Mouse (Mus musculus) lung, embryonic 15.5 days (tissue): ENCODE measurements around the gene Rabif. TPM values are rescaled to one million over a fixed set of nuclear protein-coding genes. Genes with fewer than 3 reads are reported as not detected.
"Not testable (repeated sequence)": the region's sequence is repeated elsewhere in the genome, so short reads cannot be mapped to it uniquely, and the experiment has no call there.

ENCODE experiments used
- ATAC-seq: fragments of 200-750 bp; cut with Nextera tagmentation; 2 replicates; pipeline ENCODE4 v1.8.0; 2017; ENCODE audit warnings: moderate number of reproducible peaks, borderline replicate concordance; ENCODE audit not compliant: low FRiP score, low TSS enrichment; ENCODE audit errors: extremely low read depth
- H3K27ac ChIP-seq: fragments of 300-500 bp; sonication (generic); 2 replicates; pipeline ENCODE4 v1.5.1; 2015; ENCODE audit warnings: moderate library complexity, mild to moderate bottlenecking, inconsistent platforms
- H3K27me3 ChIP-seq: fragments of 300-500 bp; sonication (generic); 2 replicates; pipeline ENCODE4 v1.6.1; 2015; ENCODE audit warnings: inconsistent platforms
- H3K36me3 ChIP-seq: fragments of 300-500 bp; sonication (generic); 2 replicates; pipeline ENCODE4 v1.6.1; 2015; ENCODE audit warnings: inconsistent platforms
- H3K4me1 ChIP-seq: fragments of 300-500 bp; sonication (generic); 2 replicates; pipeline ENCODE4 v1.6.1; 2015; ENCODE audit warnings: inconsistent platforms
- H3K4me2 ChIP-seq: fragments of 300-500 bp; sonication (generic); 2 replicates; pipeline ENCODE4 v1.6.1; 2015; ENCODE audit warnings: inconsistent platforms, mild to moderate bottlenecking, moderate library complexity
- H3K4me3 ChIP-seq: fragments of 300-500 bp; sonication (generic); 2 replicates; pipeline ENCODE4 v1.5.1; 2015; ENCODE audit warnings: mild to moderate bottlenecking, inconsistent platforms
- H3K9ac ChIP-seq: fragments of 300-500 bp; sonication (generic); 2 replicates; pipeline ENCODE4 v1.6.1; 2015; ENCODE audit warnings: inconsistent platforms
- H3K9me3 ChIP-seq: fragments of 300-500 bp; sonication (generic); 2 replicates; pipeline ENCODE4 v1.6.1; 2016; ENCODE audit warnings: inconsistent platforms
- WGBS: fragments of 180-500 bp; shearing (Covaris S2); methylation state at CpG from one replicate; pipeline ENCODE4 v1.1.7; 2015; 5-methylcytosine and 5-hydroxymethylcytosine counted together
- polyA plus RNA-seq: library from polyadenylated mRNA; unstranded; fragments of >200 nt; fragmentation: Nextera tagmentation; extraction: Ambion mirVana; gene quantifications from 2 replicates; pipeline ENCODE4 v1.2.1, GENCODE M21; 2015

Gene Rabif
- polyA plus RNA-seq, 1 experiment from 2014 or later, result 39.0 TPM

- Histone ChIP-seq H3K9me3 (no peaks in the 10 kb centered on the region), H3K36me3 (0 out of 2 replicates have a peak, but pooled peaks cover 2% of the 10 kb centered on the region), H3K4me3 (peak overlapping the region; percentile 49), H3K4me2 (peak overlapping the region; percentile 92), H3K27me3 (0 out of 2 replicates have a peak, but pooled peaks cover 11% of the 10 kb centered on the region), H3K4me1 (peaks cover 29% of the 10 kb centered on the region), H3K27ac (0 out of 2 replicates have a peak overlapping the region, but pooled peaks have one; percentile 48), H3K9ac (0 out of 2 replicates have a peak overlapping the region, but pooled peaks have one; percentile 41)
- no peak for ATAC-seq
- 31% methylated on average over 16 of the region's 16 CpGs for WGBS
Observed at GRCm38 (mm10) chr1:134513876-134514590, 19.6 kb downstream of the Rabif start.

- no peaks in the 10 kb centered on the region for H3K36me3 ChIP-seq
- H3K9me3 ChIP-seq, result no peaks in the 10 kb centered on the region
- 76% methylated on average over 2 of the region's 2 CpGs for WGBS
- H3K4me3 ChIP-seq, result no peak overlapping the region
- no peak overlapping the region for H3K9ac ChIP-seq
- peaks cover 29% of the 10 kb centered on the region for H3K4me1 ChIP-seq
- ATAC-seq, result no peak
- no peak overlapping the region for H3K4me2 ChIP-seq
- H3K27me3 ChIP-seq, result 0 out of 2 replicates have a peak, but pooled peaks cover 11% of the 10 kb centered on the region
- H3K27ac ChIP-seq, result peak overlapping the region; percentile 77
Observed at GRCm38 (mm10) chr1:134515891-134516290, 21.4 kb downstream of the Rabif start.

GRCm38 (mm10) chr1:134516491-134517198 is 22.2 kb downstream of the Rabif start:
- Histone ChIP-seq H3K9ac (no peak overlapping the region), H3K9me3 (no peaks in the 10 kb centered on the region), H3K36me3 (no peaks in the 10 kb centered on the region), H3K4me3 (no peak overlapping the region), H3K27me3 (0 out of 2 replicates have a peak, but pooled peaks cover 11% of the 10 kb centered on the region), H3K4me1 (peaks cover 29% of the 10 kb centered on the region), H3K27ac (peak overlapping the region; percentile 77), H3K4me2 (0 out of 2 replicates have a peak overlapping the region, but pooled peaks have one; percentile 4)
- peak; percentile 41; the same call in 1 of the 2 replicates for ATAC-seq
- 13% methylated on average over 4 of the region's 4 CpGs for WGBS

GRCm38 (mm10) chr1:134517841-134518240 is 23.4 kb downstream of the Rabif start:
- not testable (repeated sequence) for H3K9me3 ChIP-seq, H3K27me3 ChIP-seq, H3K27ac ChIP-seq, H3K36me3 ChIP-seq, H3K4me2 ChIP-seq, H3K9ac ChIP-seq, H3K4me3 ChIP-seq, ATAC-seq
- 92% methylated on average over 14 of the region's 14 CpGs for WGBS
- peaks cover 29% of the 10 kb centered on the region for H3K4me1 ChIP-seq

- WGBS, result 5% methylated on average over 7 of the region's 7 CpGs
- peak; percentile 58 for ATAC-seq
- Histone ChIP-seq H3K27me3 (no peaks in the 10 kb centered on the region), H3K4me2 (no peak overlapping the region), H3K4me3 (no peak overlapping the region), H3K4me1 (peaks cover 21% of the 10 kb centered on the region), H3K36me3 (no peaks in the 10 kb centered on the region), H3K9ac (no peak overlapping the region), H3K9me3 (no peaks in the 10 kb centered on the region), H3K27ac (no peak overlapping the region)
Observed at GRCm38 (mm10) chr1:134518677-134519076, 24.2 kb downstream of the Rabif start.

- not testable (repeated sequence) for ATAC-seq, H3K36me3 ChIP-seq, H3K27me3 ChIP-seq, H3K9me3 ChIP-seq, H3K9ac ChIP-seq, H3K27ac ChIP-seq, H3K4me3 ChIP-seq, H3K4me2 ChIP-seq
- WGBS, result 93% methylated on average over 5 of the region's 5 CpGs
- peaks cover 19% of the 10 kb centered on the region for H3K4me1 ChIP-seq
Observed at GRCm38 (mm10) chr1:134519201-134519600, 24.8 kb downstream of the Rabif start.

GRCm38 (mm10) chr1:134520001-134520721 is 25.7 kb downstream of the Rabif start:
- H3K4me3 ChIP-seq, result no peak overlapping the region
- no peak overlapping the region for H3K4me2 ChIP-seq
- no peaks in the 10 kb centered on the region for H3K27me3 ChIP-seq
- no peak for ATAC-seq
- H3K9ac ChIP-seq, result no peak overlapping the region
- H3K36me3 ChIP-seq, result no peaks in the 10 kb centered on the region
- H3K9me3 ChIP-seq, result no peaks in the 10 kb centered on the region
- WGBS, result 68% methylated on average over 8 of the region's 8 CpGs
- peaks cover 19% of the 10 kb centered on the region for H3K4me1 ChIP-seq
- H3K27ac ChIP-seq, result no peak overlapping the region

- H3K4me1 ChIP-seq, result peaks cover 14% of the 10 kb centered on the region
- H3K9me3 ChIP-seq, result no peaks in the 10 kb centered on the region
- no peaks in the 10 kb centered on the region for H3K27me3 ChIP-seq
- no peak overlapping the region for H3K9ac ChIP-seq
- H3K4me2 ChIP-seq, result no peak overlapping the region
- no peak overlapping the region for H3K4me3 ChIP-seq
- H3K27ac ChIP-seq, result no peak overlapping the region
- WGBS, result 75% methylated on average over 7 of the region's 7 CpGs
- no peak for ATAC-seq
- no peaks in the 10 kb centered on the region for H3K36me3 ChIP-seq
Observed at GRCm38 (mm10) chr1:134521163-134521562, 26.7 kb downstream of the Rabif start.

- 39% methylated on average over 2 of the region's 2 CpGs for WGBS
Observed at GRCm38 (mm10) chr1:134522325-134522724, 27.9 kb downstream of the Rabif start.

GRCm38 (mm10) chr1:134524424-134524823 is 30.0 kb downstream of the Rabif start:
- Histone ChIP-seq H3K4me3 (no peak overlapping the region), H3K27ac (no peak overlapping the region), H3K4me1 (no peaks in the 10 kb centered on the region), H3K27me3 (no peaks in the 10 kb centered on the region), H3K36me3 (no peaks in the 10 kb centered on the region), H3K9me3 (no peaks in the 10 kb centered on the region), H3K9ac (no peak overlapping the region), H3K4me2 (no peak overlapping the region)
- no peak for ATAC-seq
- 70% methylated on average over 5 of the region's 5 CpGs for WGBS

More at GRCm38 (mm10) chr1:134522325-134522724, 27.9 kb downstream of the Rabif start:
- Histone ChIP-seq H3K4me3 (no peak overlapping the region), H3K4me2 (no peak overlapping the region), H3K9ac (no peak overlapping the region), H3K9me3 (no peaks in the 10 kb centered on the region), H3K27ac (no peak overlapping the region), H3K4me1 (0 out of 2 replicates have a peak, but pooled peaks cover 2% of the 10 kb centered on the region), H3K36me3 (no peaks in the 10 kb centered on the region), H3K27me3 (no peaks in the 10 kb centered on the region)
- no peak for ATAC-seq

GRCm38 (mm10) chr1:134525015-134525414 is 30.6 kb downstream of the Rabif start:
- Histone ChIP-seq H3K36me3 (no peaks in the 10 kb centered on the region), H3K9ac (no peak overlapping the region), H3K4me2 (no peak overlapping the region), H3K9me3 (no peaks in the 10 kb centered on the region), H3K27ac (no peak overlapping the region), H3K27me3 (no peaks in the 10 kb centered on the region), H3K4me3 (no peak overlapping the region), H3K4me1 (no peaks in the 10 kb centered on the region)
- WGBS, result 86% methylated on average over 1 of the region's 1 CpGs
- ATAC-seq, result no peak
